Mouse (Mus musculus): ENCODE data around the gene Samd7.

DNA sequence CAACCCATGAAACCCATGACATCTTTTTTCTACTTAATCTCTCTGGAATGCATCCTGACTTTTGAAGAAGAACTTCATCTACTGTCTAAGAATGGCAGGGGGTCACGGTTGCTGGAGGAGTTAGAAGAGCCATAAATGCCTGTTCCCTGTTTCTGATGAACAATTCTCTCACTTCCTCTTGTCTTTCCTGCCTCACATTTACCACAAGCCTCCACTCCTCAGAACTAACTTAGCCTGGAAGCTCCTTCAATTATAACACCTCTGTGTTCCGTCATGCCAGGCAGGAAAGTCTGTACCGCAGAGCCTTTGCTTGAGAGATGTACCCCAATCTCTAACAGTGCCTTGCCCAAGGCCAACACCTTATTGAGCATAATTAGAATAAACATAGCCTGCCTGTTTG lies 27.4 kb upstream of the Samd7 start:
- TF ChIP-seq POLR2A (IDR thresholded peaks at IDR 0.05; ENCODE audit: borderline replicate concordance, control insufficient read depth, low read depth, low read length) (no peak), CTCF (IDR thresholded peaks at IDR 0.05; ENCODE audit: control insufficient read depth, insufficient read depth, low read length) (no peak)
